Mouse (Mus musculus): ENCODE data around the gene Arid1b. TPM values are rescaled to one million over a fixed set of nuclear protein-coding genes. Genes with fewer than 3 reads are reported as not detected.
A peak's percentile ranks its signal among the peaks of the same experiment; 100 is the strongest.

Arid1b gene
- total RNA-seq, 2 experiments from 2014 or later, result 20.6 to 42.0 TPM

- peak; percentile 59 for ATAC-seq (replicated peaks; ENCODE audit: poor library complexity)
These were observed 336.5 kb downstream of the Arid1b start for GRCm38 (mm10) chr17:5330644-5331043.

GRCm38 (mm10) chr17:5331387-5331786, 337.3 kb downstream of the Arid1b start:
- peak; percentile 34; the same call in 1 of the 2 replicates for ATAC-seq (replicated peaks; ENCODE audit: poor library complexity)

GRCm38 (mm10) chr17:5334567-5334966, 340.4 kb downstream of the Arid1b start:
- no peak for ATAC-seq (replicated peaks; ENCODE audit: poor library complexity)

- ATAC-seq (replicated peaks; ENCODE audit: poor library complexity), result no peak
These were observed 350.3 kb downstream of the Arid1b start for GRCm38 (mm10) chr17:5344426-5344825.

- no peak for ATAC-seq (replicated peaks; ENCODE audit: poor library complexity)
These were observed 351.7 kb downstream of the Arid1b start for GRCm38 (mm10) chr17:5345810-5346209.

DNA sequence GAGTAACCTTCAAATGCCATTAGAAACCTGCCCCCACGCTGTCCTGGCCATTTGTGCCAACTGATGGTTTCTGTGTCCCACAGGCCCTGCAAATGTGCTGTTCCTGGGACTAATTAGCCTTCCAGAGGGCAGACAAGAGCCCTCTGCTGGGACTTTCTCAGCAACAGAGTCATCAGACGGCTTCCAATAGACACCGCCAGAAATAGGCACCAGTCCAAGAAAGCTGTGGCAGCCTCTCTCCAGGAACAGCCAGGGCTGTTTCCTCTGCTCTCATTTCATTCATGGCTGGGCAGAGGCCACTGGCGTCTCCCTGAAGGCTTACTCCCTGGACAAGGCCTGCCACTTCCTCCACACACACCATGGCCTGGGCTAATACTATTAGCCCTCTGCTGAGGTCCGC, 358.8 kb downstream of the Arid1b start:
- no peak for ATAC-seq (replicated peaks; ENCODE audit: poor library complexity)

DNA sequence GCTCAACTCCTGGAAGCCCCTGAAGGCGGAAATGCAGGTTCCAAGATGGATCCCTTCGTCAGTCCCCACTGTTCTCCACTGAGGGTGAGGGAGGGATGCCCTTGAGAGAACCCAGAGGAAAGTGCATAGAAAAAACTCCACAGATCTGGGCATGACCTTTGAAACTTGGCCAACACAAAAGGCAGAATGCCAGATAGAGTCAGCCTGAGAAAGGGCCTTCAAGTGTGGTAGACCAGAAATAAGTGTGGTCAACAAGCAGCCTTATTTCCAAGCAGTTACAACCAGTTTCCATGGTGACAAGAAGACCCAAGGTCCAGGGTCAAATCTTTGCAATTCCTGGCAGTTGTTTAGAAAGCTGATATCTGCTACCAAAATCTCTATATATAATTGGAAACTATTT, 366.6 kb downstream of the Arid1b start:
- ATAC-seq (replicated peaks; ENCODE audit: poor library complexity), result no peak

GRCm38 (mm10) chr17:5365992-5366398, 371.9 kb downstream of the Arid1b start:
- no peak for ATAC-seq (replicated peaks; ENCODE audit: poor library complexity)

GRCm38 (mm10) chr17:5371032-5371431, 376.9 kb downstream of the Arid1b start:
- no peak for ATAC-seq (replicated peaks; ENCODE audit: poor library complexity)

- no peak for ATAC-seq (replicated peaks; ENCODE audit: poor library complexity)
These were observed 377.4 kb downstream of the Arid1b start for GRCm38 (mm10) chr17:5371521-5371920.

DNA sequence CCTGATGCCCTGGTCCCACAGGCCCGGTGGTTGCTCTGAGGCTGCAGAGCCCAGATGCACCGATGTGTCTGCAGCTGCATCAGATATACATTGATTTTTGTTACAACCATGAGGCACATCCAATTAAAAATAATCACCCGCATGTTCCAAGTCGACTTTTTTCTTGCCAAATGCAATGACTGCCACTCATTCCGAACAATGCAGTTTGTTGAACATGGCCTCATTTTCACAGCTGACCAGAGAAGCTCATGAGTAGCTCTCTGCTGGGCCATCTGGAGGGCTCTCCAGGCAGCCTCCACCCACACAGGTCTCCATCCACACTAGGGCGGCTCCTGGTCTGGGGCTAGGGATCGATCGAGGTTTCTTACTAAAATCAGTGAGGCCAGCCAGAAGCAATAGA, 378.8 kb downstream of the Arid1b start:
- ATAC-seq (replicated peaks; ENCODE audit: poor library complexity), result no peak

GRCm38 (mm10) chr17:5377151-5377929, 383.2 kb downstream of the Arid1b start:
- ATAC-seq (replicated peaks; ENCODE audit: poor library complexity), result peak; percentile 39; the same call in 1 of the 2 replicates

- peak; percentile 98 for ATAC-seq (replicated peaks; ENCODE audit: poor library complexity)
These were observed 383.8 kb downstream of the Arid1b start for GRCm38 (mm10) chr17:5377930-5378310.

- no peak for ATAC-seq (replicated peaks; ENCODE audit: poor library complexity)
These were observed 391.6 kb downstream of the Arid1b start for GRCm38 (mm10) chr17:5385694-5386093.

DNA sequence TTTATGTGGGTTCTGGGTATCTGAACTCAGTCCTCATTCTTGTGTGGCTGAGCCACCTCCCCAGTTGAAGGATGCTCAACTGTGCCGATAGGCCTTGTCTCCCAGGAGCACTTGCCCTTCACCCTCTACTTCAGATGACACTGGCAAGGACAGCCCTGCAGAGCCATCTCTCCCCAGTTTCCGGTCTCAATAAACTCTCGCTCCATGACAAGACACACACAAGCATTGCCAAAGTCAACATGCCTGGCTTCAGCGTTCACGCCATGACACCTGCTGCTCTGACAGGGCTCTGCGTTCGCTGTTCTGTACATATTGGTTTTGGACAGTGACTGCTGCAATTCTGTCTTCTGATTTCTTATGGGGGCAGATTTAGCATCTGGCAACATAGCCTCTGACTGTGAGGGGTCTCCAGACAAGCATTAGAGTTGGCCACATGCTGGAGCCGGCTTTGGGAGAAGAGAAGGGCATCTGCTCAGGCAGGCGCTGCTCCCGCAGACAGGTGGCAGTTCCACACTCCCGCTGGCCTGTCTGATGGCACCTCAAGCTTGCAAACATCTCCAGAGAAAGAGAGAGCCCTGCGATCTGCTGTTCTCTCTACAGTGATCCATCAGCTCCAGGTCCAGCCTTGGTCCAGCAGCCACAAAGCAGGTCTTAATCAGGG, 392.9 kb downstream of the Arid1b start:
- ATAC-seq (replicated peaks; ENCODE audit: poor library complexity), result no peak

DNA sequence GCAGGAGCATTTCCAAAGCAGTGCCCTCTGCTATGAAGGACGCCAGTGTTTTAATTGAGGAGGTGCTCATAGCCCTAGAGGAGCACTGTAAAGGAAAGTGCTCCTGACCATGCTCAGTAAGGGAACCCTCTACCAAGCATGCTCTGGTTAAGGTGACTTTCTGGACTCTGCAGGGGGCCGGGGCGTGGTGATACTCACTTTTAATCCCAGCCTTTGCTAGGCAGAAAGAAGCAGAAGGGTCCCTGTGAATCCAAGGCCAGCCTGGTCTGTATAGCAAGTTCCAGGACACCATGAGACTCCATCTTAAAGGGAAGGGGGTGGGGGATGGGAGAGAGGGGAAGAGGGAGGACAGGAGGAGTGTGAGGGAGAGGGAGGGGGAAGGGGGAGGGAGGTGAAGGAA, 394.2 kb downstream of the Arid1b start:
- no peak for ATAC-seq (replicated peaks; ENCODE audit: poor library complexity)

DNA sequence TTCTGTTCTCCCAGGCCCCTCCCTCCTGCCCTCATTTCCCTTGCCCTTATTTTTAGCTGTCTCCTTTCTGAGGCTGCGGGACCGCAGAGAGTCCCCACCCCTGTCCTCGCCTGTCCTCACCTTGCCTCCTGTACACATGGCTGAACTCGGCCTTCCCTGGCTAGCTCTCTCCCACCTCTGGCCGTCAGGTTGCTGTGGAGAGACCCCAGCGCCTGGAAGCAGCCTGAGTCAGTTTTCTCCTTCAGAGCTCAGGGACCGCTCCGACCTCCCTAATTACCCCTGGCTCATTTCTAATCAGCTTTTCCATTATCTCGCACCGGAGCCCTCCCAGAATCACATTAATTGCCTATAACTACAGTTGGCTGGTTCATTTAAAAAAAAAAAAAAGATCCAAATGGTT, 396.6 kb downstream of the Arid1b start:
- ATAC-seq (replicated peaks; ENCODE audit: poor library complexity), result no peak

DNA sequence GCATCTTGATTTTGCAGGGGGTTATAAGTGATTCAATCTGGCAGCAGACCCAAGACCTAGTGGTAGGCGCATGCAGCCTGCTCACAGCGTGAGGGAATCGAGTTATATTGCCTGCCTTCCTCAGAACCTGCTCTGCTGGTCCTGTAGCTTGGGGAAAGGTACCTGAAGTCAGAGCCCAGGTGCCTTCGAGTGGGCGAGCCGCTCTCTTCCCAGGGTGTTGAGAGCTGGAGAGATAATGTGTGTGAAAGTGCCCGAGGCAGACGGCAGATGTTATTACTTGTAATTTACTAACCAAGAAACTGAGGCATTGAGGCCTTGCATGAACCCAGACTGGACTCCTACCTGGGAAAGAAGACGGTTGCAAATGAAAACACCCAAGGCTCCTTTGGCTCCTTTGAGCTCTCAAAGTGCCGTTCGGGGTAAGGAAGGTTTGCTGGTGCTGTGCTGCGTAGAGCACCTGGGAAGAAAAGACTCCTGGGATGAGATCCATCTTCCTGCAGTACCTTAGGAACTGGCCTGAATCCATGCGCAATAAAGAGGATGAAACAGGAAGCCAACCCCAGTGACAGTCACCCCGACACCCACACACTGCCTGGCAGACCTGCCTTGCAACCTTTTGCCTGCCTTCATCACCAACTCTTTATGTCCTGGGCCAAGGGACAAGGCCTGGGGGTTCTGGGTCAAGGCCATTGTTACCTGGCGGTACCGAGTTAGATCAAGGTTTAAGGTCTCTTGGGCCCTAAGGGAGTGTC, 401.5 kb downstream of the Arid1b start:
- ATAC-seq (replicated peaks; ENCODE audit: poor library complexity), result no peak

GRCm38 (mm10) chr17:5396213-5396612, 402.1 kb downstream of the Arid1b start:
- no peak for ATAC-seq (replicated peaks; ENCODE audit: poor library complexity)

Data from megakaryocyte progenitor cell, adult 5-6 weeks (primary cell).